29 mouse cellular contexts compared by ENCODE assay signal in genomic region chr9:119567800-119568199, GRCm38 (mm10). TPM values are rescaled to one million over a fixed set of nuclear protein-coding genes. Genes with fewer than 3 reads are reported as not detected.
"Had no signal": no experiment of that assay in that cellular context is flagged by ENCODE, and none has a peak within 500 bp of the region (broad histone marks: within the 10 kb centered on the region; RNA-seq: fewer than 3 reads in every experiment).

No protein-coding gene starts in this region.

- H3K9ac ChIP-seq: embryonic facial prominence, embryonic 12.5 days; embryonic facial prominence, embryonic 13.5 days; embryonic facial prominence, embryonic 15.5 days; forebrain, embryonic 12.5 days; forebrain, embryonic 13.5 days; forebrain, embryonic 15.5 days; forebrain, postnatal 0 days had no signal

- H3K27me3 ChIP-seq: forebrain, embryonic 15.5 days had no signal

- H3K27ac ChIP-seq: embryonic facial prominence, embryonic 10.5 days; embryonic facial prominence, embryonic 12.5 days; embryonic facial prominence, embryonic 13.5 days; embryonic facial prominence, embryonic 15.5 days; forebrain, embryonic 10.5 days; forebrain, embryonic 12.5 days; forebrain, embryonic 13.5 days; forebrain, embryonic 15.5 days; gastrocnemius, adult 2 months; heart, adult 2 months had no signal

- DNase-seq: cerebellum, adult 9-10 months; cerebellum, adult 9-11 months; cerebellum, postnatal 10 days; cerebellum, postnatal 14 days; cerebellum, postnatal 25 days; cerebellum, postnatal 36 days; embryo, embryonic 11 days; forebrain, postnatal 0 days; gastrocnemius, adult 2 months; gastrocnemius, postnatal 10 days; gastrocnemius, postnatal 14 days; gastrocnemius, postnatal 25 days; gastrocnemius, postnatal 36 days; heart, adult 11 months; heart, adult 18-20 months; heart, adult 2 months had no signal

- H3K36me3 ChIP-seq: embryonic facial prominence, embryonic 10.5 days; embryonic facial prominence, embryonic 12.5 days; embryonic facial prominence, embryonic 13.5 days; embryonic facial prominence, embryonic 15.5 days; forebrain, embryonic 10.5 days; forebrain, embryonic 12.5 days; forebrain, embryonic 15.5 days had no signal

- H3K4me2 ChIP-seq: embryonic facial prominence, embryonic 12.5 days; embryonic facial prominence, embryonic 13.5 days; embryonic facial prominence, embryonic 15.5 days; forebrain, embryonic 12.5 days; forebrain, embryonic 13.5 days; forebrain, embryonic 15.5 days had no signal

- H3K4me3 ChIP-seq: embryonic facial prominence, embryonic 10.5 days; embryonic facial prominence, embryonic 12.5 days; embryonic facial prominence, embryonic 13.5 days; embryonic facial prominence, embryonic 15.5 days; erythroblast, embryonic 14.5 days; forebrain, embryonic 10.5 days; forebrain, embryonic 12.5 days; forebrain, embryonic 13.5 days; forebrain, embryonic 15.5 days; gastrocnemius, adult 2 months; heart, adult 2 months had no signal

- H3K9me3 ChIP-seq: embryonic facial prominence, embryonic 10.5 days; embryonic facial prominence, embryonic 12.5 days; embryonic facial prominence, embryonic 13.5 days; embryonic facial prominence, embryonic 15.5 days; forebrain, embryonic 12.5 days; forebrain, embryonic 13.5 days; forebrain, embryonic 15.5 days had no signal

- ATAC-seq: forebrain, embryonic 13.5 days; forebrain, embryonic 14.5 days; forebrain, embryonic 15.5 days; forebrain, embryonic 16.5 days; forebrain, postnatal 0 days had no signal

RNA-seq across cellular contexts. Expression of gene Scn5a, which starts 11.0 kb away (rescaled TPM):
- total RNA-seq: common myeloid progenitor, adult 5-6 weeks; granulocyte monocyte progenitor cell, adult 5-6 weeks had no signal
- polyA plus RNA-seq: erythroblast, embryonic 14.5 days had no signal
